Mouse (Mus musculus) gastrocnemius, postnatal 4 days (tissue): ENCODE measurements around the gene Cd46. TPM values are rescaled to one million over a fixed set of nuclear protein-coding genes. Genes with fewer than 3 reads are reported as not detected.

Experiments
- microRNA-seq: library from miRNA; unstranded; fragments of <30 nt; microRNA quantifications from one replicate; pipeline ENCODE4 v1.2.0, GENCODE M21; 2021
- total RNA-seq, 2 experiments: library from RNA; stranded (reverse); gene quantifications; 2 replicates each; pipeline ENCODE4 v1.2.3; 2021

The Cd46 gene
- total RNA-seq, 2 experiments from 2014 or later: 2.2 to 2.3 TPM

Small RNA genes within 50 kb of the gene (microRNA-seq; reads per million reads assigned to microRNA genes)
- gene Mir29b-2: 3.0 reads per million, percentile 8 among the genes with 10 or more reads in this experiment
- gene Mir29c: 64.8 reads per million, percentile 45 among the genes with 10 or more reads in this experiment

Other genes with a start within 250 kb of the Cd46 start
- gene Cd34, start 153.4 kb downstream of the Cd46 start, total RNA-seq: 100 to 1,000 TPM; 225 to 262 TPM
- 10 to 100 TPM; 44.7 to 50.4 TPM for gene Cr1l, start 39.3 kb upstream of the Cd46 start, total RNA-seq
- gene Cr2, start 84.5 kb upstream of the Cd46 start, total RNA-seq: not detected